Mouse (Mus musculus): ENCODE data around the gene Rhpn2.
A peak's percentile ranks its signal among the peaks of the same experiment; 100 is the strongest.

Gene Rhpn2

GRCm38 (mm10) chr7:35388694-35389093 is 54.7 kb downstream of the Rhpn2 start:
- DNase-seq (ENCODE audit: low spot score) = no peak

DNA sequence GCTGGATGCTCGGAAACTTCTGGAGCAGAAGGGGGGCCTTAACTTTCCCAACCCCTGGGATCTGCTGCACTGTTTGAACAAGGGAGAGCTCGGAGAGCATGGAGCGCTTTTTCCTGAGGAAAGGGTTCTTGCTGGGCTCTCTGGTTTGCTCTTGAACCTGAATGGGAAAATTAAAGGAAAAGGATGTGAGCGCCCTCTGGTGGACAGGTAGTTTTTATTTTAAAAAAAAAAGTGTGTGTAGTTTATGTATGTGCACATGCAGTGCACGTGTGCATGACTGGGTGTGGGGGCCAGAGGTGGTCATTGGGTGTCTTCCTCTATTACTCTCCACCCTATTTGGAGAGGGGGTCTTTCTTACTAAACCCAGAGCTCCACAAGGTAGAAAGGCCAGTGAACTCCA is 59.0 kb downstream of the Rhpn2 start:
- DNase-seq (ENCODE audit: low spot score) = peak; percentile 37

DNA sequence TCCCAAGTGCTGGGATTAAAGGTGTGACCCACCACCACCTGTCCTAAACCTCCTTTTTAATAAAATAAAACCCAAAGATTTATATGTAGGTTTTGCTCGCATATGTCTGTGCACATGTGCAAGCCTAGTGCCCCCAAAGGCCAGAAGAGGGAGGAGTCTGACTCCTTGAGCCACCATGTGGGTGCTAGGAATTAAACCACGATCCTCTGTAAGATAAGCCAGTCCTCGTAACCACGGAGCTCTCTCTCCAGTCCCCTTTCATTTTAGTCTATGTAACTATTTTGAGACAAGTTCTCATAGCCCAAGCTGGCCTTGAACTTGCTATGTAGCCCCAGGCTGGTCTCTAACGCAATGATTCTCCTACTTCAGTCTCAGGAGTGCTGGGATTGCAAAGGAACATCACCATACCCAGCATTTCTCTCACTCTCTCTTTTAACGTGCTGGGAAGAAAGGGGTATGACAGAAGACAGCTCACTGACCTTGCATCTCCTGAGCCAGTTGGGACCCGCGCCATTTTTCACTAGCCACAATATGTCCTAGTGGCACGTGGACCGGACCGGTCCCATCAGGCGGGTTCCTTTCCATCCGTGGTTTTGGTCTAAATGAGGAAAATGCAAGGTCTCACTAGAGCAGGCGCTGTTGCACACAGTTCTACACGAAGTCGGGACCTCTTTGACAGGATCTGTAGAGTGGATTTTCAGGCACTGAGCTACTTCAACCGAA is 61.9 kb downstream of the Rhpn2 start:
- peak; percentile 30 for DNase-seq (ENCODE audit: low spot score)

DNA sequence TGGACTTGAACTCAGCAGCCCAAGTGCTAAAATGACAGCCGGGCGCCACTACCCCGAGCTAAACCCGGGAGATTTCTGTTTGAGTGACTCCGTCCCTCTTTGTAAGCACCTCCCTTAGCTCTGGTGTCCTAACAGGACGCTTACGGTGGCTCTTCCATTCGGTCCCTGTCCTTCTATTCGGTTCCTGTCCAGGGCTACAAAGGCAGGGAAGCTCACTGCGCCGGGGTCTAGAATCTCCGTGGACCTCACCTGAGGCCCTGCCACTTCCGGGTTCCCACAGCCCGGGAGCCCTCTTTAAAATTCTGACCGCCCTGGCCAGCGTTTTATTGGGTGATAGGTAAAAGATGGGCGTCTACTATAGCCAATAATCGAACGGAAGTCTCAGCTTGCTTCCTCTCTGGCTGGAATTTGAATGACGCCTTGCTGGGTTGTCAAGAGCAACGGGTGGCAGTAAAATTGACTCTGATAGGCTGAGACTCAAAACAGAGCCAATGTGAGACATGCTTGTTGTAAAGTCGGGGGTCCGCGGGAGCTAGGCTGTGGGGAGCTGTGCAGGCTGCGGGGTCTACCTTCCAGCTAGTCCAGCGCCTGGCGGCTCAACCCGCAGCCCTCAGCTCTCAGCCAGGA is 62.7 kb downstream of the Rhpn2 start, which contains the start of the genes Faap24 and Cep89:
Gene Faap24, minus strand, starts transcription at position 295 of the 627 bp plus-strand sequence.
Gene Cep89, plus strand, starts transcription at position 494 of the 627 bp plus-strand sequence.
- peak; percentile 98 for DNase-seq (ENCODE audit: low spot score)

GRCm38 (mm10) chr7:35401169-35401568 is 67.2 kb downstream of the Rhpn2 start:
- DNase-seq (ENCODE audit: low spot score) = no peak

GRCm38 (mm10) chr7:35415226-35415625 is 81.3 kb downstream of the Rhpn2 start:
- peak; percentile 25 for DNase-seq (ENCODE audit: low spot score)

DNA sequence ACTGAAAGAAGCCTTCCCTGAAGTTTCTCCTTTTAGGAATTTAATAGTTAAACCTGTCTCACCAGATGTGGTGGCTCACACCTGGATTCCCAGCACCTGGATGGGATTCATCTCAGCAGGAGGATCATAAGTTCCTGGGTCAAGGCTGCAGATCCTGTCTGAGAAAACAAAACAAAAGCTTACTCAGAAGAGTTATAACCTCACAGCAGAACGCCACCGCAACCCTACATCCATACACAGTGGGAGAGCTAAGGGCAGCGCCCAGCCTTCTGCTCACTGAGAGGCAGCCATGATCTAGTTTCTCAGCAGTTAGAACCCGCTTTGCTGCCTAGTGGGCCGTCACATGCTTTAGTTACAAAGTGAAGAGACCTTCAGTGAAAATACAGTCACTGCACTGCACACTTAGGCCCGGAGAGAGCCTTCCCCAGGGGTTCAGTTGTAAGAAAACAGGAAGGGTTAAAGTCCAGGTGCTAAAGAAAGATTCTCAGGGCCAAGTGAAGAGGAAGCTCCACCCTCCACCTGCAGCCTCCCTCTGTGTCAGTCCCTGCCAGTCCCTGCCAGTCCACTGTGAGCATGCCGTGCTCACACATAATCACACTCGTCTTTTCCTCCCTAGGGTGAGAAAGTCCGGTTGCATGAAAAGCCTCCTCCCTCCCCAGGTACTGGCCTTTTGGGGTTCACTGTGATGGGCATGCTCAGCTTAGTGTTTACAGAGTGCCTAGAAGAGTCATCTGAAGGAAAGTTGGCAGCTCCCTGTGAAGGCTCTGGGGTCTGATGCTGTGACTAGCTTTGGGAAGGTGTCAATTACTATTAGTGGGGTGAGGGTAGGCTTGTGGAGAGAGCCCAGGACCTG is 82.1 kb downstream of the Rhpn2 start:
- DNase-seq (ENCODE audit: low spot score) = peak; percentile 73

DNA sequence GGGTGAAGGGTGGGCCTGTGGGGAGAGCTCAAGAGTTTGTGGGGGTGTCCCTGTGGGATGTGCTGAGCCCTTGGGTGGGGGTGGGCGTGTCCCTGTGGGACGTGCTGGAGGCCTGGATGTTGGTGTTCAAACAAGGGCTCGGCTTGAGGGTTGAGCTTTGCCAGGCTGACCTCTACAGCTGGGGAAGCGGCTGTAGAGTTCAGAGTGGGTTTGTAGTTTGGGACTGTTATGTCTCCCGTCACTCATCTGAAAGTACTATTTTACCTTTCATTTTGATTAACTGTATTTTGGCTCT is 82.6 kb downstream of the Rhpn2 start:
- DNase-seq (ENCODE audit: low spot score) = peak; percentile 24

GRCm38 (mm10) chr7:35423071-35423470 is 89.1 kb downstream of the Rhpn2 start:
- DNase-seq (ENCODE audit: low spot score) = no peak

DNA sequence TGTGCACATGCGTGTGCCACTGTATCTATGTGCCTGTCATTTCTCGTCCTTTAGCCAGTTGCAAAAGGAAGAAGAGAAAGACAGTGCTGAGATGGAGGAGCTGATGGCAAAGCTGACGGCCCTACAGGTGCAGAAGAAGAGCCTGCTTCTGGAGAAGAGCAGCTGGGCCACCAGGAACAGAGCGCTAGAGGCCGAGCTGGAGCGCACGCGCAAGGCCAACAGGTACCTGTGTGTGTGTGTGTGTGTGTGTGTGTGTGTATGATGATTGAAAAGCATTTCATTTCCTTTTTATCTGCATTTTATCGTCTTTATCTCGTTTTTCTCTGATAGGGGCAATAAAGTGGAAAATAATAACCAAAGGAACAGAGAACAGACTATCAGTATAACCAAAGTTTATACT is 94.2 kb downstream of the Rhpn2 start:
- DNase-seq (ENCODE audit: low spot score) = no peak

DNA sequence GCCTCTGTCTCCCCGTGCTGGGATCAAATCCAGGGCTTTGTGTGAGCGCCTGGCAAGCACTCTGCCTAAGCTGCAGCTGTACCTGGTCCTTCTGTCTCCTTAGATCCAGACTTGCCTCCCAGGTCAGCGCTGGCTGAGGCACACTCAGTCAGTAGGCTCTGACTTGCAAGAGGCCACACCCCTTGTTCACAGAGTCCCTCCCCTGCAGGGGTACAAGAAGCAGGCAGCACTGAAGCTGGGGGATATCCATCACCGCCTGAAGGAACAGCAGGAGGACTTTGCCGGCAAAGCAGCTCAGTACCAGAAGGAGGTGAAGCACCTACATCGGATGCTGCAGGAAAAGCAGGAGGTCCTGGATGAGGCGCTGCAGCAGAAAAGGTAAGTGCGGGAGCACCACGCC is 101.3 kb downstream of the Rhpn2 start:
- DNase-seq (ENCODE audit: low spot score) = no peak
